Mouse (Mus musculus): ENCODE data around the gene Lrba.

The Lrba gene

GRCm38 (mm10) chr3:86806834-86807233 is 582.4 kb downstream of the Lrba start:
- no peak for DNase-seq

GRCm38 (mm10) chr3:86807750-86808467 is 583.4 kb downstream of the Lrba start:
- DNase-seq, result peak; percentile 67

DNA sequence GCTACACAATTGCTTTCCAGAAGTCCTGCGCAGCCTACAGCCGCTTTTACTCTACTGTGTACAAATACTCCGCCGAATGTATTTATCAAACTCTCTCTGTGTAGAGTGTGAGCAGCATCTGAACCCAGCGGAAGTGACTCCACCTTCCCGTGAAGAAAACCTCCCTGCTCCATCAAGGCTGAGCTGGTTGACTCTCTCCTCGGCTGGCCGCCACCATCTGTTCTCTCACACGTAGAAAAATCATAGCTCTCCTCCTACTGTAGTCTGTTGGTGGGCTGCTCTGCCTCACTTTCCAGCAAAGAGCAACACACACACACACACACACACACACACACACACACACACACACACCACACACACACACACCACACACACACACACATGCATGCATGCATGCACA is 584.7 kb downstream of the Lrba start:
- no peak for DNase-seq

DNA sequence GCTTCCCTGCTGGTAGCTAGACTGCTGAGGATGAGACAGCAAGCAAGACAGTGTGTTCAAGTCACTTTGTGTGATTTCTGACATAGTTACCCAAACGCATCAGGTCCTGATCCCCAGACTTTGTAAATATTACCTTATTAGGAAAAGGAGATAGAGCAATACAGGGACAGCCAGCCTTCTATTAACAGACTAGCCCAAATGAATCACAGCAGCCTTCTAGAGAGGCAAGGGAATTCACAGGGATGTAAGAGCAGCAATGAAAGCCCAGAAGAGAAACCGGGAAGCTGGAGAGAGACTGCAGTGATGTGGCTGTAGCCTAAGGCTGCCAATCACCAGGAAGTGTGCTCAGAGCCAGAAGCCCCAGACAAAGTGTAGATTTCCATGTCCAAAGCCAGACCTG is 585.2 kb downstream of the Lrba start:
- DNase-seq, result no peak

DNA sequence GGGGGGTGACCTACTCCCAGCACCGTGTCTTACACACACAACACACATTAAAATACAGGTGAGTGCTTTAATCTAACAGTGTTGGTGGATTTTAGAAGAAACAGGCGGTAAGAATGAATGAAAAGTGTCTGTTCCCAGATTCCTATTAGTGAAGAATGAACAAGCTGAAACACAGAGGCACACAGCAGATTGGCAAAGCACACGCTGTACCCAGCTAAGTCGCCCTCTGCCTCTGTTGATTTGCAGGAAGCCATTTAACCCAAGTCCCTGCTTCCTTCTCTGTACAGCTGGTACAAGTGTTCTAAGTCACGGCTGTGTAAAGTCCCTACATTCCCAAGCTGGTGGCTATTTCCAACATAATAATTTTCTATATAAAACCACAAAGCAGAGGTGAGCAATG is 586.4 kb downstream of the Lrba start:
- no peak for DNase-seq

DNA sequence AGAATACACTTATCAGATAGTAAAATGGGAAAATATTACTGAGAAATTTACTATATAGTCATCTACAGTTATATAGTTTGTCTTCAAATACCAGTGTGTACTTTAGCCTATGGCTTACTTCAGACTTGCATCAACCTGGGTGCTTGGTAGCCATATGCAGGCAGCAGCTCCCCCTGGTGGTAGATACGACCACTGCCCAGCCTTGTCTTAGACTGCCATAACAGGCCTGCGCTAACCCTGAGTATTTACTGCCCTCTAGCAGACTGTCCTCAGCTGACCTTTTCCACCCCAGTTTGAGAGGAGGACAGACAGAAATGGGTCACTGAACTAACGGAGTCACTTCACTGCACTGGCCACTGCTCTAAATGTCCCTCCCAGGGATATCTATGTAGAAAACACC is 588.2 kb downstream of the Lrba start:
- peak; percentile 75 for DNase-seq

- DNase-seq, result peak; percentile 79
Measured at GRCm38 (mm10) chr3:86818001-86818585, 593.6 kb downstream of the Lrba start.

GRCm38 (mm10) chr3:86819372-86819771 is 594.9 kb downstream of the Lrba start:
- DNase-seq, result no peak

GRCm38 (mm10) chr3:86820344-86820743 is 595.9 kb downstream of the Lrba start:
- no peak for DNase-seq

- peak; percentile 48 for DNase-seq
Measured at GRCm38 (mm10) chr3:86821383-86821782, 596.9 kb downstream of the Lrba start.

- DNase-seq, result no peak
Measured at GRCm38 (mm10) chr3:86827506-86827905, 603.0 kb downstream of the Lrba start.

GRCm38 (mm10) chr3:86832115-86832514 is 607.6 kb downstream of the Lrba start:
- no peak for DNase-seq

Data from cerebellum, adult 11-12 months (tissue).